Mouse (Mus musculus) spleen, embryonic (tissue): ENCODE data around the gene Tmem41b.

Experiments used
- CTCF ChIA-PET: fragments of 350-600 bp; sonication (Branson Sonifier 250); formaldehyde crosslinking; loops from one replicate; lab custom pipeline; 2022; lab: Charles Lee

Tmem41b gene

GRCm38 (mm10) chr7:109977131-109977530 lies 9.6 kb downstream of the Tmem41b start:
- CTCF ChIA-PET: interaction anchor here (0.6 to 0.7 kb wide), 2 partner anchors 13 to 937 kb away, joined by 3 read pairs; no protein-coding TSS in a partner anchor

GRCm38 (mm10) chr7:109975966-109976715 lies 10.6 kb downstream of the Tmem41b start:
- CTCF ChIA-PET: no interaction called here

DNA sequence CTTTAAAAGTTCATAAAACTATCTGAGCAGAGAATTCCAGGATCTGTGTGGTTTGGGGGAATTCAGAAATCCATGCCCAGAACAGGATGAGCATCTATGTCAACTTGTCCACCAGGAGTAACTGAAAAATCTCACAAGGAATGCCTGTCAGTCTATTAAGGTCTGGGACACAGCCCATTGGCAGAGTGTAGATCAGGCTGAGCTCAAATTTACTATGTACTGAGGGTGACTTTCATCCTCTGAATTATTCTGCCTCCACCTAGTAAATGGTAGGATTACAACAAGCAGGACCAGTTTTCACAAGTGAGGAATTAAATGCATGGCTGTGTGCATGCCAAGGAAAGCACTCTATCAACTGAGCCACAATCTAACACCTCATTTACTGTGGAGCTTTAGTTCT lies 17.2 kb downstream of the Tmem41b start:
- CTCF ChIA-PET: interaction anchor here (0.6 kb wide), 2 partner anchors 29 to 101 kb away, joined by 4 to 6 read pairs; no protein-coding TSS in a partner anchor

DNA sequence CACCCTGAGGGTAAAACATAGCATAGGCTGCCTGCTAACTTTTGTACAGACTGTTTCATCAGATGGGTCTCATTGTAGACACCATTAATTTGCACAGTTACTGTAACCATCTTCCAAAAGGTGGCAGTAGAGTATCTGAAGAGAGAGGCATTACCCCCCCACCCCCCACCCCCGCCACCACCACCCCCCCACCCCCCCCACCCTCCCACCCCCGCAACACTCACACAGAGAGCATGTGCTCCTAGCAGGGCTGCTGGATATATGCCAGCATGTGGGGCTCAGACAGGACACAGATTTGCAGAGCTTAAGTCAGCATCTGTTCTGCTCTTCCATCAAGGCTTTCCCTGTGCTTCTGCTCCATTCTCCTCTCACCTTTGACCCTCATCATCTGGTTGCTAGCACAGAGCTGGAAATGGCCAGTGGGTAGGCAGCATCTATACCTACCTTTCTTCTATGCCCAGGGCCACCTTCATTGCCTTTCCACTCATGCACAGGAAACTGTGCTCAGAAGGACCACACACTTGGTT lies 17.7 kb downstream of the Tmem41b start:
- CTCF ChIA-PET: interaction anchor here (0.6 kb wide), 2 partner anchors 28 to 101 kb away, joined by 4 to 6 read pairs; no protein-coding TSS in a partner anchor

- CTCF ChIA-PET: no interaction called here
Measured at GRCm38 (mm10) chr7:109967805-109968579, 18.7 kb downstream of the Tmem41b start.

DNA sequence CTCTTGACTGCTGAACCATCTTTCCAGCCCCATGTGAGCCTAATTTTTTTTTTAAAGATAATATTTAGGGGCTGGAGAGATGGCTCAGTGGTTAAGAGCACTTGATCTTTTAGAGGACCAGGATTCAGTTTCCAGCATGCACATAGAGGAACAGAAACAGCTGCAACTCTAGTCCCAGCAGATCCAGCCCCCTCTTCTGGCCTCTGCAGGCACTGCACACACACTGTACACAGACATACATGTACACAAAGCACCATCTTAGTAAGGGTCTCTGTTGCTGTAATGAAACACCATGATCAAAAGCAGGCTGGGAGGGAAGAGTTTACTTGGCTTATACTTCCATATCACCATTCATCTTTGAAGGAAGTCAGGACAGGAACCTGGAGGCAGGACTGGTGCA lies 21.1 kb downstream of the Tmem41b start:
- CTCF ChIA-PET: no interaction called here

DNA sequence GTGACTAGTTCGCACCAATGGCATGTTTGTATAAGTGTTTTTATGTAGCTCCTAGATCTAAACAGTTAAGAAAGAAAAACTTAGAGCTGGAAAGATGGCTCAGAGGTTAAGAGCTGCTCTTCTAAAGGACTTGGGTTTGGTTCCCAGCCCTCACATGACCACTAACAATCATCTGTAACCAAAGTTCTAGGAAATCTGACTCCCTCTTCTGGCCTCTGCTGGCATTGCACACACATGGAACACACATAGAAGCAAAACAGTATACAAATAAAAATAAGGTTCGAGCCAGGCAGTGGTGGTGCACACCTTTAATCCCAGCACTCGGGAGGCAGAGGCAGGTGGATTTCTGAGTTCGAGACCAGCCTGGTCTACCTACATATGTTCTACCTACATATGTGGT lies 23.0 kb downstream of the Tmem41b start:
- CTCF ChIA-PET: interaction anchor here (0.6 kb wide), 1 partner anchor 13 kb away, joined by 3 read pairs; no protein-coding TSS in a partner anchor

DNA sequence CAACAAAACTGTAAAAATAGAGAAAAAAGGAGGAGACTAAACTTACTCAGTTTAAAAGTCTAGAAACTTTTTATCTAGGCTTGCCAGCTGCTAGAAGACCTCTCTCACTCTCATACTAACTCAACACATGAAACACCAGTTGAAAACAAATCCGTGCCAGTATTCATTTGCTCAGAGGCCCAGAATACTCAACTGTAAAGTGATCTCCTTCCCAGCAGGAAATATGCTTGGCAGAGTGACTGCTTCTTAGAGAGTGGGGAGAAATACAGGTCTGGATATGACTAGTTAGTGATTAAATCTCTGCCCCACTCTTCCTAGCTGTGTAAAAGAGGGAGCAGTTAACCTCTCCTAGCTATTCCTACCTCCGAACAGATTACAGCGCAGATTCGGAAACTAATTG lies 24.1 kb downstream of the Tmem41b start:
- CTCF ChIA-PET: no interaction called here

DNA sequence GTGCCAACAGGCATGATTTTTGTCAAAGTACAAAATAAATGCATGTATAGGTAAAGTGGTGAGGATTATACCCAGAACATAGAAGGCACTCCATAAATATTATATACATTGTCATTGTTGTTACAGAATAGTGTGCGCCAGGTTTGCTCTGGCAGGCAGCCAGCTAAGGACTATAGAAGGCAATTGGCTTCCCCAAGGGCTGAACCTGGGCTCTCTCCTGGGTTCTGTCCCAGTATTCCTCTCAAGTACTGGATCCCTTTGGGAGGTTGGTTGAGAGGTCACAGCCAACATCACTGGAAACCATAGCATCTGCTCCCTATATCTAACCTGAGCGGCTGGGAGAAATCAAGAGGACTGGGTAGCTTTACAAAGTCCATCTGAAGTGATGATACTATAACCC lies 25.2 kb downstream of the Tmem41b start:
- CTCF ChIA-PET: no interaction called here

DNA sequence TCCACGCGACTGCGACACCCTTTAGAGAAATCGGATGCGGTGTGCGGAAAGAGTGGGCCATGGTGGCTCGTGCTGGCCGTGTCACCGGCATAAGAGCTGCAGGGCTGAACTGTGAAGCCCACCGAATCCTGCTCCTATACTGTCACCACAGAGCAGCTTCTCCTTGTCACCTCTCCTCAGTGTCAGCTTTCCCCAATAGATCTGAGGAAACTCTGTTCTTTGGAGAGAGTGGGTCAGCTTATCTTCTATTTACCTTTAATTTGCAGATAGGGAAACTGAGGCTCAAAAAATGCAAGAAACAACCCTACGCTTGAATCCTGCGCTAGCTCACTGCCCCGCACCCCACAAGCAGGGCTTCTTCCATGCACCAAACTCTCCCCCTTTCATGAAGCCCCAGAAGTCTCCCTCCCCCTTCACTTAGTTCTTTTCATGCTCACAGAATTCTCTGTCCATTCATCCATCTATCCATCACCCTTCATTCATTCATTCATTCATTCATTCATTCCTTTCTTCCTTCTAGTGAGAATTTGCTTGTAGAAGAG lies 26.0 kb downstream of the Tmem41b start:
- CTCF ChIA-PET: no interaction called here

GRCm38 (mm10) chr7:109959716-109960612 lies 26.8 kb downstream of the Tmem41b start, which contains the start of gene Dennd5a:
Gene Dennd5a, minus strand, starts transcription at chr7:109960470.
- CTCF ChIA-PET: no interaction called here

DNA sequence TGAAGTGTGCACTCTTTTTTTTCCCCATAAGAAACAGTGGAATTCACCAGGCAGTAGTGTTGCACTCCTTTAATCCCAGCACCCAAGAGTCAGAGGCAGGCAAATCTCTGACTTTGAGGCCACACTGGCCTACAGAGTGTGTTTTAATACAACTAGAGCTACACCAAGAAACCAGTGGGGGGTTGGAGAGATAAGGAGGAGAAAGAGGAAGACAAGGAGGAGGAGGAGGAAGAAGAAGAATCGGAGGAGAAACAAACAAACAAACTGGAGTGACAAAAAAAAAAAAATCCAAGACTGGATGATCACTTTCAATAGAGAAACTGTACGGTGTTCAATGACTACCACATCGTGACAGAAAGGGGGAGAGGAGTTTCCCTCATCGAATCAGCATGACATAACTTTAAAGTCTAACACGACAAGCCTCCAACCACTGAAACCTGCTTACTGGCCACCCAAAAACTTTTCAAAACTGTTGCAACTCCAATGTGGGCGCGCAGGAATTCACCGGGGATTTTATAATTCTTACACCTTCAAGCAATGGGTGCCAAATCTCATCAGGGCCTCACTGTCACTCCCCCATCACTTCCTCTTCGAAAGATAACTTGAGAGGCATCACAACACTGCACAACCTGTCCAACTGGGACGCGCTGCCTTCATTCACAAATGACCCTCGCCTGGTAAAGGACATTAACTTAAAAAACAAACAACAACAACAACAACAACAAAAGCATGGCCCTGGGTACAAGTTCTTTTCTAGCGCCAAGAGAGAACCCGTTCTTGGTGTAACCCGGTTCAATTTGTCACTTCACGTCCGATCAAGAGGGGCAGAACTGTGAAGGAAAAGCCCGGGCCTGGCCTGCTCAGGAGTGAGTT lies 27.6 kb downstream of the Tmem41b start:
- CTCF ChIA-PET: interaction anchor here (0.7 to 1.4 kb wide), 2 partner anchors 16 to 47 kb away, joined by 7 to 8 read pairs; no protein-coding TSS in a partner anchor

DNA sequence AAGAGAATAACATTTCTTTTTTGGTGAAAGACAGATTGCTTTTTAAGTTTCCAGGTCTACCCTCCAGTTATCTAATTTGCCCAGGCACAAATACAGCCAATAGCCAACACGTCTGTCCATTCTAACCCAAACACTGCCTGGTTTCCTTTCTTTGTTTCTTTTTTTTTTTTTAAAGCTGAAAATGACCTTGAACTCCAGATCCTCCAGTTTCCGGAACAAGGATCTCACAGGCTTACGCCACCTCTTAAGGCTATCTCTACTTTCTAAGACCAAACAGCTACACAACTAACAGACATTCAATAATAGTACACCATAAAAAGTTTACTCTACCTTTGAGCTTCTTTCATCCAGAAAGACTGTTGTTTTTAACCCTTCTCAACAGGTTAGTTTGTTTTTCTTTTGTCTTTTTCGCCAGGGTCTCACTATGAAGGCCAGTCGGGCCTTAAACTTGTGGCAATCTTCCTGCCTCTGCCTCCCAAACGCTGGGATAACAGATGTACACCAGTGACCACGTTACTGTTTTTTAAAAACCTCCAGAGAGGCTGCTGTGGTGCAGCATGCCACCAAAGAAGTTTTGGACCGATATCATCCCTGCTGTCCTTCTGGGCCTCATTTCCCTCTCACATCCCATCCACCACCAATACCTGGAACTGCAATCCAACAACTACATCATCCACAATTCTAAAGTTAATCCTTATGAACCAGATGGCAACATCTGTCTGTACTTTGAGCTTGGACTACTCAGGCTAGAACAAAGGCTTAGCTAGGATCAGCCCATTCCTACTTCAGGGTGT lies 28.5 kb downstream of the Tmem41b start:
- CTCF ChIA-PET: interaction anchor here (0.7 to 1.4 kb wide), 2 partner anchors 15 to 46 kb away, joined by 7 to 8 read pairs; no protein-coding TSS in a partner anchor

DNA sequence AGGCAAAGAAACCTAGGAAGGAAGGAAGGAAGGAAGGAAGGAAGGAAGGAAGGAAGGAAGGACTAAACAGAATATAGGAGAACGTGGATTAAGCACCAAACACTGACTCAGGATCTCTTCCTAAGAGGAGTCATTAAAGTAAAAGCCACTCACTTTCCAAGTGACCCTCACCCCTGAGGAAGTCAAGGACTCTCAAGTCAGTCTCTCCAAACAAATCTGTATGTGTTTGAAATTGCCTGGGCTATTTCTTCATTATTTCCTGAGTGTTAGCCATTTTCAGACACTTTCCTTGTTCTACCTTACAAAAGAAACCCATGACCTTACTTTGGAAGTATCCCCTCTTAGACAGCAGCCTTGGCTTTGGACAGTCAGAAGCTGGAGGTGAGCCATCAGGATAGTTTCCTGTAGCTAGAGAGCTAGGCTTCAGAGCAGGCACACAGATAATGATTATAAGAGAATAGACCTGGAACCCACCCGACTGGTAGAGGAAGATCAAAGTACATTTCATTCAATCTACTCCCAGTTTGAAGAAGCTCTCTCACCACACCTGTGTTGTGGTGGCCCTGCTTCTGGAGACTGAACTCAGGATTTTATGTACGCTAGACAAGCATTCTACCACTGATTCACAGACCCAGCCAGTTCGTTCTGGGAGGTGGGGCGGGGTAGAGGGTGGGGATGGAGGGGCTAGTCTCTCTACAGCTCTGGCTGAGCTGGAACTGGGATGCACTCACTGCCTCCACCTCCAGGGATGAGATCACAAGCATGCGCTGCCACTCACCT lies 31.9 kb downstream of the Tmem41b start:
- CTCF ChIA-PET: no interaction called here

- CTCF ChIA-PET: interaction anchor here (0.7 kb wide), 1 partner anchor 74 kb away, joined by 6 read pairs; no protein-coding TSS in a partner anchor
Measured at GRCm38 (mm10) chr7:109951297-109951696, 35.4 kb downstream of the Tmem41b start.

GRCm38 (mm10) chr7:109944421-109945034 lies 42.2 kb downstream of the Tmem41b start:
- CTCF ChIA-PET: no interaction called here

DNA sequence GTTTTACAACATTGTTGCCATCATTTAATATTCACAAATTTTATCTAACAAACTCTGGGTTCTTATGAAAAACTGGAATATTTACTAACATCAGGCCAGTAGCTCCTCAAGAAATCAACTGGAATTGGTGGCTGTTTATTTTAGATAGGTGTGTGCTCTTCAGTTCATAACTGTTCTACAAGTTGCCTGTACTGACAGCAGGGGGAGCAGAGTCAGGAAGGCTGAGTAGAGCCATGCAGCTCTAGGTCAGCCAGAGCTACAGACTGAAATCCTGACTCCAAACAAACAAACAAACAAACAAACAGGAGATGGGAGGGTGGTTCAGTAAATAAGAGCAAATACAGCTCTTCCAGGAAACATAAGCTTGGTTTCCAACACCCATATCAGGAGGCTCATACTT lies 57.1 kb downstream of the Tmem41b start:
- CTCF ChIA-PET: no interaction called here

DNA sequence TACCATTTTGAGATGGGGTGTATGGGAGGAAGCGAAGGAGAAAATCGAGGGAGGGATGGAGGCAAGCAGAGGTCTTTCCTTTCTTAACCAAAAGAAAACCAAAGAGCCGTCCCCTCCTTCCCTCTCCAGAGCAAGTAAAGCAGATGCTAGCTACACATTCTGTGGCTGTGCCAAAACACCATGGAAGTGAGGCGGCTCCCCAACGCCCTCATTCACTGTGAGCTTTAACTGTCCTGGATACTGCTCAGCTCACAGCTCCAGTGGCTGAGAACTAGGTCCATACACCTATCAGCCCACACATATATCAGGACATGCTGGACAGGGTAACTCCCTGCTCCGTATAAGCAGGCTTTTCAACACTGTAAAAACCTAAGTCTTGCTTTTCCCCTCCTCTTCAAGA lies 58.4 kb downstream of the Tmem41b start:
- CTCF ChIA-PET: no interaction called here
